Mouse (Mus musculus) cortical plate, adult 2 months (tissue): ENCODE measurements around the gene Mfsd4b1. TPM values are rescaled to one million over a fixed set of nuclear protein-coding genes. Genes with fewer than 3 reads are reported as not detected.

ENCODE experiments used
- H3K27ac ChIP-seq: fragments of 200-500 bp; 2 replicates; pipeline ENCODE4 v1.5.1; 2012; ENCODE audit warnings: low read length, control low read depth, inconsistent platforms; ENCODE audit not compliant: insufficient read depth
- H3K4me1 ChIP-seq: fragments of 200-500 bp; 2 replicates; pipeline ENCODE4 v1.6.1; 2011; ENCODE audit warnings: low read length; ENCODE audit not compliant: control insufficient read depth, insufficient read depth
- H3K4me3 ChIP-seq: fragments of 200-500 bp; 2 replicates; pipeline ENCODE4 v1.5.1; 2011; ENCODE audit warnings: mild to moderate bottlenecking, low read length, control low read depth; ENCODE audit not compliant: insufficient read depth
- CTCF ChIP-seq: fragments of 200-500 bp; IDR thresholded peaks from 2 replicates; pipeline ENCODE4 v1.5.1; 2011; ENCODE audit warnings: mild to moderate bottlenecking, control low read depth, low read length; ENCODE audit not compliant: insufficient read depth; ENCODE audit errors: extremely low read depth
- POLR2A ChIP-seq: fragments of 200-500 bp; IDR thresholded peaks from 2 replicates; pipeline ENCODE4 v1.6.1; 2011; ENCODE audit warnings: mild to moderate bottlenecking, low read length, control low read depth; ENCODE audit not compliant: insufficient read depth; ENCODE audit errors: extremely low read depth
- polyA plus RNA-seq: library from polyadenylated mRNA; depleted of rRNA; stranded (reverse); fragments of >200 nt; gene quantifications from 2 replicates; pipeline ENCODE4 v1.2.3, GENCODE M21; 2012; rRNA removed

Mfsd4b1 gene
- polyA plus RNA-seq, 1 experiment = 0.52 TPM

DNA sequence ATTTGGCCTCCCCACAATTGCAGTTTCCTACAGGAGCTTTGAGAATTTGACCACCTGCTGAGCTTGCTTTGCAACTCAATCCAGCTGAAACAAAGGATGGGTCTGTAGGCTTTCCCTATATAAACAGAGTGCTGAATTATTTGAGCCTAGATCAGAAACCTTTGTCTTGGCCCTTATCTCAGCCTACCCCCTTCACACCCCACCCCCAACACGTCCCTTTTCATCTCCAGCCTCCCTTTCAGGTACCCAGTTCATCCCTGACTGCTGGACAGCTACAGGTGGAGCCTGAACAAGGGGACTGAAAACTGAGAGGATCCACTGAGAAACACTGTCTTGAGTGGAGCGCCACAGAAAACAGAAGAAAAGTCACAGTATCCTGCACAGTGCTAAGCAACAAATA lies 49.3 kb downstream of the Mfsd4b1 start:
- no peak overlapping the region for H3K27ac ChIP-seq
- no peak for TF ChIP-seq POLR2A
- TF ChIP-seq CTCF = no peak
- no peak overlapping the region for H3K4me3 ChIP-seq
- H3K4me1 ChIP-seq = no peaks in the 10 kb centered on the region

DNA sequence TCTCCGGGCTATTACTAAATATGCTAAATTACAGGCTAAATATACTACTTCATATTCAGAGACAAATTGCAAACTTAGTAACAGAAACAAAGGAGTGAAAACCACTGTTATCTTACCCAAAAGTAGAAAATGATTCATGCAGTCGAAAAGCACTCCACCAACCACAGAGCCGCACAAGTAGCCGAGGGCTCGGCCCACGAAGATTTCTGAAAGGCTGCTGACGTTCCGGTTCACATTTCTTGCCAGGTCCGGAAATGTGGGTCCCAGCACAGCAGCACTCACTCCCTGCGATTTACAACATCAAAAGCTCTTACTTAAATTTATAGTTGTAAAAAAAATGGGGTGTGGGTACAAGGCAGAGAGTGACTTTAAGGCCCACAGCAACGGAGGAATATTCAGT lies 50.1 kb downstream of the Mfsd4b1 start:
- H3K4me1 ChIP-seq = no peaks in the 10 kb centered on the region
- no peak overlapping the region for H3K27ac ChIP-seq
- TF ChIP-seq CTCF (no peak), POLR2A (no peak)
- H3K4me3 ChIP-seq = no peak overlapping the region

DNA sequence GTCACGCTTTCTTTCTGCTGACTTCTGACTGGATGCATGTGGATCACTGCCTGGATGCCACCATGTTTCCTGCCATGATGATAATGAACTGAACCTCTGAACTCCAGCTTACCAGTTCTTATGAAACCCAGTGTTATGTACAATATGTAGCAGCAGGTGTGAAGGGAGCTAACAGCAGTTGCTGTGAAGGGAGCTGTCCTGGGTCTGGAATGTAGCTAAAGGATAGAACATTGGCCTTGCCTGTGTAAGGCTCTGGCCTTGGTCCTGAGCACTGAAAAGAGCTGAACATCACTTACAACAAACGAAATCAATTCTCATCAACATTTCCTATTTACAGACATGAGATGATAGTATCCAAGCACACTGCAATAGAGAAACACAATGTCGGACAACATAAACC lies 57.6 kb downstream of the Mfsd4b1 start:
- Histone ChIP-seq H3K27ac (no peak overlapping the region), H3K4me1 (no peaks in the 10 kb centered on the region)
- TF ChIP-seq CTCF (no peak), POLR2A (no peak)

DNA sequence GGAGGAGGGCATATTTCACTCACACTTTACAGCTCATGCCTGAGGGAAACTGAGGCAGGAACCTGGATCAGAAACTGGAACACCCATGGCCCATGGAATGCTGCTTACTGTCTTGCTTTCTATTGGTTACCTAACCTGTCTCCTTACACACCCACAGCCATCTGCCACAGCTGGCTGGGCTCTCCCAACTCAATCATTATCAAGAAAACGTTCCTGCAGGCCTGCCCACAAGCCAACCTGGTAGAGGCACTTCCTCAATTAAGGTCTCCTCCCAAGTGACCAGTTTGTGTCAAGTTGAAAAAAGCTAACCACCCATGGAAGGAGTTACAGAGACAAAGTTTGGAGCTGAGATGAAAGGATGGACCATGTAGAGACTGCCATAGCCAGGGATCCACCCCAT lies 63.2 kb downstream of the Mfsd4b1 start:
- no peak for TF ChIP-seq POLR2A
- no peak for TF ChIP-seq CTCF
- H3K4me1 ChIP-seq = no peaks in the 10 kb centered on the region
- no peak overlapping the region for H3K27ac ChIP-seq
- no peak overlapping the region for H3K4me3 ChIP-seq

More for the DNA sequence above, 57.6 kb downstream of the Mfsd4b1 start:
- no peak overlapping the region for H3K4me3 ChIP-seq

DNA sequence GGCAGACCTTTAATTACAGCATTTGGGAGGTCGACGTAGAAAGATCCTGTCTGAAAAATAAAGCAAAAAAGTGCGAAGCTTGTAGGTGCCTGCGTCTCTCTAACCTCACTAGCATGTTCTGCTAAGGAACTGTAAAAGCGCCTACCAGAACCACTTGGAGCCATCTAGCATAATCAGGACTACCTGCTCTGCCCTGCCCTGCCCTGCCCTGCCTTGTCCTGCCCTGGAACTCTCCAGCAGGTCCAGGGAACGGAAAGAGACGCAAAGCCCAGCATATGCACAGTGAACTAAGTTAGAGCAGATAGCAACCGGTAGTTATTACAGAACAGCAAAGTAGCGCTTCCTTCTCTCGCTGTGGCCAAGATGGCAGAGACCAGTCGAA lies 64.6 kb downstream of the Mfsd4b1 start:
- Histone ChIP-seq H3K27ac (no peak overlapping the region), H3K4me3 (peak overlapping the region; percentile 46; the same call in 1 of the 2 replicates), H3K4me1 (no peaks in the 10 kb centered on the region)
- TF ChIP-seq POLR2A = no peak
- TF ChIP-seq CTCF = no peak

DNA sequence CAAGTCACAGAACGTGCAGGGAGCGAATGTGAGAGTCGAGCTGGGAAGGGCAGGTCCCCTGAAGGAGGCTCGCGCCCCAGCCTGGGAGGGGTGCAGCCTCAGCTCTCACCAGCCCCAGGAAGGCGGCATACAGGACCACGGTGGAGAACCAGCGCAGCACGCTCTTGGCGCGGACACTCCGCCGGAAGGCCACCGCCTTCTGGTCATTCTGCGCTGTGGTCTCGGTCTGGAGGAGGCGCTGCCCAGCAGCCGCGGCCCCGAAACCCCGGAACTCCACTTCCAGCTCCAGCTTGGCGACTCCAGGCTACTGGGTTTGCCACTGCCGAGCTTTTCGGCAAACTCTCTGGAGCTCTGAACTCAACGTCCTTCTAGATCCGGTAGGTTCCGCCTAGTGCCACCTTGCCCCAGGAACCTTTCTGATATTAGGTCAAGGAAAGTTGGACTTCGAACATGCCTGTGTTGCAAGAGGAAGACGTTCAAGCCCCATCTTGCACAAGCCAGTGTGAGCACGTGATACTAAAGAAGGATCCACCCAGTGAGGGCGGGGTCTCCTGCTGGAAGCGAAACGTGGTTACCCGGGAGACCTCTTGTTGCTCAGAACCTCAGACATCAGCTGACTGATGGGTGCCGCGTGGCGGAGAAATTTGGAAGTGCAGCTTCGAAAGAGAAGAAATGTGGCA lies 65.2 kb downstream of the Mfsd4b1 start, which contains the start of gene Mfsd4b3:
TSS of gene Mfsd4b3 (minus strand) at position 393 of the 680 bp plus-strand sequence.
- no peaks in the 10 kb centered on the region for H3K4me1 ChIP-seq
- TF ChIP-seq POLR2A (no peak), CTCF (peak; percentile 68)
- H3K27ac ChIP-seq = no peak within 1 kb of the TSS
- H3K4me3 ChIP-seq = peak within 1 kb of the TSS; percentile 46

DNA sequence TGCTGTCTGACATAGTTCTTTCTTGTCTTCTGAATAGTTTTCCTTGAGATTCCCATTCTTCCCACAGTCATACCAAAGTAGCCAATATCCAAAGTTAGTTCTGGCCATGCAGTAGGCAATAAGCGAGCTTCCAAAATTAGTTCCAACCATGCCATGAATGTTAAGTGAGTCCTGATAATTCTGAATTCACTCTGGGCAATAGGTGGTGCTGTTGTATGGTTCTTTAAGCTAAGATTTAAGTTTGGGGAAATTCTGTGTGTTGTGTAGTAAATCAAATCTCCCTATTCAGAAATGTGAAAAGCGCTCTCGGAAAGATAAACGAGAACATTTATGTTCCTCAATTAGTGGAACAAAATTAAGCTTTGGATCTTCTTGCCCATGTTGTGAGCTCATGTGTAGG lies 66.8 kb downstream of the Mfsd4b1 start:
- Histone ChIP-seq H3K27ac (no peak overlapping the region), H3K4me3 (no peak overlapping the region), H3K4me1 (no peaks in the 10 kb centered on the region)
- TF ChIP-seq POLR2A (no peak), CTCF (peak; percentile 20; the same call in 1 of the 2 replicates)

DNA sequence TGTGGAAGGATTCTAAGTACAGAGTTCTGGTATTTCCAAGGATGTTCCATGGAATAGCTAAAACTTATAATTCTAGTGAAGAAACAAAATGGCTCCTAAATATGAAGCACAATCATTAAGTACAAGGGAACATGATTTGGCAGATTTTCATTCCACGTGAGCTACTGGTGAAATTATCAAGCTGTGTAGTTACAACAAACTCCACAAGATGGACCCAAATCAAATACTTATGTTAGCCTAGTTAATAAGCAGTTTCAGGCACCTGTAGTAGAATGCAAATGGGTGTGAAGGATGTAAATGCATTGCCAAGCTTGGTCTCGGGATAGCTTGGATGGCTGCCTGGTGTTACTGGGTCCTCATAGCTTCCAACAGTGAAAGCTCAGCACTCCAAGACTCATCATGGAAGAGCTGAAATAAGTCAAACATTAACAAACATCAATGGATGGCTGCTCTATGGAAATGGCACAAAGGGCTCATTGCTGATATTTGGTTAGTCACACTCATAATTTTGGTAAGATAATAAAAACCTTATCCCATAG lies 68.7 kb downstream of the Mfsd4b1 start:
- H3K4me3 ChIP-seq = no peak overlapping the region
- H3K4me1 ChIP-seq = no peaks in the 10 kb centered on the region
- no peak overlapping the region for H3K27ac ChIP-seq
- TF ChIP-seq POLR2A = no peak
- TF ChIP-seq CTCF = no peak

DNA sequence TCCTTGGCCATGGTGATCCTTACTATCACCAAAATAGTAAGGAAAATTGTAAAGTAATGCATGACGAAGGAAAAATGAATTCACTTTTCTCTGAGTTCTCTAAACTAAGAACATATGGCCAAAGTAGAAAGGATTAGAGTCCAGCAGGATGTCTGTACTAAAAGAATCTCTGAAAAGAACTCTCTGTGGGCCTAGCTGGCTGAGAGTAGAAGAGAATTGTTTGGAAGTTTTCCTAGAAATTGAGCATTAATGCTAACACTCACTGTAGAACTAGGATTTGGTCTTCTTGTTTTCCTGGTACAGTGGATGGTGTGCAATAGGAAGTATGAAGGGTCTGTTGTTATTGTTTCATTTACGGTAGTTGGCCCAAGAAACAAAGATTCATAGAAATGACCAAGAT lies 69.9 kb downstream of the Mfsd4b1 start:
- Histone ChIP-seq H3K4me1 (no peaks in the 10 kb centered on the region), H3K27ac (no peak overlapping the region)
- TF ChIP-seq CTCF = no peak
- no peak for TF ChIP-seq POLR2A

More for the DNA sequence above, 69.9 kb downstream of the Mfsd4b1 start:
- H3K4me3 ChIP-seq = no peak overlapping the region

Other genes starting within 250 kb of the Mfsd4b1 start
- gene Mfsd4b4, start 126.0 kb downstream of the Mfsd4b1 start, polyA plus RNA-seq = 10.5 and 12.7 TPM in 2 replicates
- not detected in 2 replicates for gene Mfsd4b2, start 98.3 kb downstream of the Mfsd4b1 start, polyA plus RNA-seq
- gene Mfsd4b3, start 65.1 kb downstream of the Mfsd4b1 start, polyA plus RNA-seq = not detected in 2 replicates
- gene Mfsd4b5, start 38.6 kb downstream of the Mfsd4b1 start, polyA plus RNA-seq = 0.04 TPM in 2 replicates
- 3.0 and 3.1 TPM in 2 replicates for gene Slc16a10, start 117.0 kb upstream of the Mfsd4b1 start, polyA plus RNA-seq
- gene Rpf2, start 221.8 kb upstream of the Mfsd4b1 start, polyA plus RNA-seq = 16.0 and 21.2 TPM in 2 replicates
- 31.6 and 34.3 TPM in 2 replicates for gene Gtf3c6, start 232.8 kb upstream of the Mfsd4b1 start, polyA plus RNA-seq